Mouse (Mus musculus) limb, embryonic 12.5 days (tissue): Measurements from ENCODE around the gene Map6. TPM values are rescaled to one million over a fixed set of nuclear protein-coding genes. Genes with fewer than 3 reads are reported as not detected.

Source experiments
- ATAC-seq: fragments of 200-750 bp; cut with Nextera tagmentation; 2 replicates; pipeline ENCODE4 v1.8.0; 2017; ENCODE audit warnings: low read depth, moderate TSS enrichment; ENCODE audit not compliant: insufficient number of reproducible peaks, insufficient read depth, low FRiP score, low TSS enrichment
- H3K27ac ChIP-seq: fragments of 300-500 bp; sonication (generic); 2 replicates; pipeline ENCODE4 v1.5.1; 2016; ENCODE audit warnings: mild to moderate bottlenecking, moderate library complexity
- H3K27me3 ChIP-seq: fragments of 300-500 bp; sonication (generic); 2 replicates; pipeline ENCODE4 v1.6.1; 2016; ENCODE audit warnings: mild to moderate bottlenecking, moderate library complexity
- H3K36me3 ChIP-seq: fragments of 300-500 bp; sonication (generic); 2 replicates; pipeline ENCODE4 v1.6.1; 2016; ENCODE audit warnings: mild to moderate bottlenecking, moderate library complexity
- H3K4me1 ChIP-seq: fragments of 300-500 bp; sonication (generic); replicated peaks from 2 replicates; pipeline ENCODE4 v1.6.1; 2016
- H3K4me2 ChIP-seq: fragments of 300-500 bp; sonication (generic); 2 replicates; pipeline ENCODE4 v1.6.1; 2016; ENCODE audit warnings: mild to moderate bottlenecking, moderate library complexity
- H3K4me3 ChIP-seq: fragments of 300-500 bp; sonication (generic); replicated peaks from 2 replicates; pipeline ENCODE4 v1.5.1; 2016; ENCODE audit warnings: mild to moderate bottlenecking
- H3K9ac ChIP-seq: fragments of 300-500 bp; sonication (generic); replicated peaks from 2 replicates; pipeline ENCODE4 v1.6.1; 2016; ENCODE audit warnings: mild to moderate bottlenecking, moderate library complexity
- H3K9me3 ChIP-seq: fragments of 300-500 bp; sonication (generic); 2 replicates; pipeline ENCODE4 v1.6.1; 2016; ENCODE audit warnings: mild to moderate bottlenecking, moderate library complexity
- WGBS: fragments of 180-500 bp; shearing (Covaris S2); methylation state at CpG from one replicate; pipeline ENCODE4 v1.1.7; 2016; 5-methylcytosine and 5-hydroxymethylcytosine counted together
- polyA plus RNA-seq: library from polyadenylated mRNA; unstranded; fragments of >200 nt; fragmentation: Nextera tagmentation; extraction: Ambion mirVana; gene quantifications from 2 replicates; pipeline ENCODE4 v1.2.1, GENCODE M21; 2016

The Map6 gene
- polyA plus RNA-seq, 1 experiment from 2014 or later: 4.4 TPM

GRCm38 (mm10) chr7:99340736-99341135, 73.5 kb downstream of the Map6 start:
- peaks cover 51% of the 10 kb centered on the region for H3K36me3 ChIP-seq
- no peak overlapping the region for H3K27ac ChIP-seq
- no peak overlapping the region for H3K4me3 ChIP-seq
- no peaks in the 10 kb centered on the region for H3K9me3 ChIP-seq
- no peak overlapping the region for H3K4me2 ChIP-seq
- no peak overlapping the region for H3K9ac ChIP-seq
- no peaks in the 10 kb centered on the region for H3K4me1 ChIP-seq
- no peak for ATAC-seq
- 82% methylated on average over 8 of the region's 8 CpGs for WGBS
- H3K27me3 ChIP-seq: no peaks in the 10 kb centered on the region

DNA sequence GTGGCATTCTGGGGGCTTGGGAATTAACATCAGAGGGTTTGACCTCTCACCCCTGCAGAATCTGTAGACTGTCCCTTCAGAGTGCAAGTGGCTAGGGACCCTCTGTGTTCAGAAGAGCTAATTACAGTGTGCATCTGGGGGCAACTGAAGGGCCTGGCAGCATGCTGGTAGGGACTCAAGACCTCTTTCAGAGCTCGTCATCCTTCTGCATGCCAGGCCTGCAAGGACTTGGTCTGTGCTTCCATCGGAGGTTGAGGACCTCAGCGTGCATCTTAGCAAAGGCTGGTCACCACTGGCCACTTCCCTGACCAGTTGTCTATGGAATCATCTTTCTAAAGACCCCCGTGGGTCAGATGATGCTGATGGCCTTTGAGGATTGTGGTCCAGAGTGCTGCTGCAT, 76.3 kb downstream of the Map6 start:
- WGBS: 84% methylated on average over 4 of the region's 4 CpGs
- Histone ChIP-seq H3K4me1 (no peaks in the 10 kb centered on the region; the same call in 1 of the 2 replicates), H3K4me2 (no peak overlapping the region), H3K27ac (no peak overlapping the region), H3K4me3 (no peak overlapping the region), H3K27me3 (no peaks in the 10 kb centered on the region), H3K36me3 (peaks cover 80% of the 10 kb centered on the region), H3K9me3 (no peaks in the 10 kb centered on the region), H3K9ac (no peak overlapping the region)
- ATAC-seq: no peak

- Histone ChIP-seq H3K36me3 (peaks cover 76% of the 10 kb centered on the region), H3K4me3 (no peak overlapping the region), H3K27me3 (no peaks in the 10 kb centered on the region), H3K4me1 (peaks cover 25% of the 10 kb centered on the region), H3K4me2 (no peak overlapping the region), H3K9ac (no peak overlapping the region), H3K9me3 (no peaks in the 10 kb centered on the region), H3K27ac (no peak overlapping the region)
- WGBS: 95% methylated on average over 10 of the region's 10 CpGs
- no peak for ATAC-seq
Measured at GRCm38 (mm10) chr7:99347268-99347667, 80.0 kb downstream of the Map6 start.

GRCm38 (mm10) chr7:99348883-99349282, 81.6 kb downstream of the Map6 start:
- WGBS: 94% methylated on average over 26 of the region's 26 CpGs
- Histone ChIP-seq H3K4me1 (peaks cover 33% of the 10 kb centered on the region), H3K27me3 (no peaks in the 10 kb centered on the region), H3K9me3 (no peaks in the 10 kb centered on the region), H3K4me3 (peak overlapping the region; percentile 12; the same call in 1 of the 2 replicates), H3K27ac (no peak overlapping the region), H3K9ac (0 out of 2 replicates have a peak overlapping the region, but pooled peaks have one; percentile 12), H3K4me2 (peak overlapping the region; percentile 96), H3K36me3 (peaks cover 60% of the 10 kb centered on the region)
- no peak for ATAC-seq

- Histone ChIP-seq H3K4me1 (peaks cover 45% of the 10 kb centered on the region), H3K4me3 (peak overlapping the region; percentile 83), H3K9ac (peak overlapping the region; percentile 98), H3K27me3 (no peaks in the 10 kb centered on the region), H3K9me3 (no peaks in the 10 kb centered on the region), H3K27ac (peak overlapping the region; percentile 99; the same call in 1 of the 2 replicates), H3K36me3 (peaks cover 48% of the 10 kb centered on the region), H3K4me2 (peak overlapping the region; percentile 96)
- WGBS: 77% methylated on average over 9 of the region's 9 CpGs
- no peak for ATAC-seq
Measured at GRCm38 (mm10) chr7:99349782-99350720, 82.8 kb downstream of the Map6 start.

GRCm38 (mm10) chr7:99351104-99351801, 84.0 kb downstream of the Map6 start:
- peak overlapping the region; percentile 98 for H3K9ac ChIP-seq
- peaks cover 36% of the 10 kb centered on the region for H3K36me3 ChIP-seq
- H3K4me2 ChIP-seq: peak overlapping the region; percentile 96
- no peaks in the 10 kb centered on the region for H3K9me3 ChIP-seq
- H3K27me3 ChIP-seq: no peaks in the 10 kb centered on the region
- no peak for ATAC-seq
- peak overlapping the region; percentile 83 for H3K4me3 ChIP-seq
- H3K4me1 ChIP-seq: peaks cover 57% of the 10 kb centered on the region
- peak overlapping the region; percentile 99 for H3K27ac ChIP-seq
- 3% methylated on average over 12 of the region's 12 CpGs for WGBS

DNA sequence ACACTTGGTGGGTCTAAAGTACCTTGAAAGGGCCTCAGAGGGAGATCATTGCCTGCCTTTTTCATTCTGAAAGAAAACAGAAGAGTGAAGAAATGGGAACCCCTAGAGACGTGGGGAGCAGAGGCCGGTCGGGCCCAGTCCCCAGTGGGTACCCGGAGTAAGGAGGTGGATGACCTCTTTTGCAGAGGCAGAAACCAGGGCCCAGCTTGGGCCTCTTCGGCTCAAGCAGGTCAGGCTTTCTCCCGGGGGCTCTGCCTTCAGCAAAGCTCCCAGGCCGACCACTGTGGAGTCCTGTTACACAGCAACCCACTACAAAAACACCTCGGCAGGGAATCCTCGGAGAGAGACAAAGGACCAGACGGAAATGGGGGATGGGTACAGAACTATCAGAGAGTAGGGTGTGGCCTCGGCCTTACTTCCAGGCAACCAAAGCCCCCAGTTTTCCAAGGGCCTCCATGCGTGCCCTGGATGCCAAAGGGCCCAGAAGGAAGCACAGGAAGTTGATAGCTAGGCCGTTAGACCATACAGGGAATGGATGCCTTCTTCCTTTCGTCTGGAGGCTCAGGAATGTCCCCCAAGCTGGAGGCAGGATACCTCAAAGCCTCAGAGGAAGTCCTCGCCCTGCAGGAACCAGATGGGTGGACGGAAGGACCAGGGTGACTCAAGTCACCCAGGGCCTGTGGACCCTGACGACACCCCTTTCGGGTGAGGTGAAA, 84.7 kb downstream of the Map6 start:
- H3K9me3 ChIP-seq: no peaks in the 10 kb centered on the region
- peaks cover 64% of the 10 kb centered on the region for H3K4me1 ChIP-seq
- peak overlapping the region; percentile 83 for H3K4me3 ChIP-seq
- H3K36me3 ChIP-seq: peaks cover 29% of the 10 kb centered on the region
- peak overlapping the region; percentile 99 for H3K27ac ChIP-seq
- H3K27me3 ChIP-seq: no peaks in the 10 kb centered on the region
- ATAC-seq: no peak
- 1% methylated on average over 18 of the region's 18 CpGs for WGBS
- peak overlapping the region; percentile 96 for H3K4me2 ChIP-seq
- H3K9ac ChIP-seq: peak overlapping the region; percentile 98

DNA sequence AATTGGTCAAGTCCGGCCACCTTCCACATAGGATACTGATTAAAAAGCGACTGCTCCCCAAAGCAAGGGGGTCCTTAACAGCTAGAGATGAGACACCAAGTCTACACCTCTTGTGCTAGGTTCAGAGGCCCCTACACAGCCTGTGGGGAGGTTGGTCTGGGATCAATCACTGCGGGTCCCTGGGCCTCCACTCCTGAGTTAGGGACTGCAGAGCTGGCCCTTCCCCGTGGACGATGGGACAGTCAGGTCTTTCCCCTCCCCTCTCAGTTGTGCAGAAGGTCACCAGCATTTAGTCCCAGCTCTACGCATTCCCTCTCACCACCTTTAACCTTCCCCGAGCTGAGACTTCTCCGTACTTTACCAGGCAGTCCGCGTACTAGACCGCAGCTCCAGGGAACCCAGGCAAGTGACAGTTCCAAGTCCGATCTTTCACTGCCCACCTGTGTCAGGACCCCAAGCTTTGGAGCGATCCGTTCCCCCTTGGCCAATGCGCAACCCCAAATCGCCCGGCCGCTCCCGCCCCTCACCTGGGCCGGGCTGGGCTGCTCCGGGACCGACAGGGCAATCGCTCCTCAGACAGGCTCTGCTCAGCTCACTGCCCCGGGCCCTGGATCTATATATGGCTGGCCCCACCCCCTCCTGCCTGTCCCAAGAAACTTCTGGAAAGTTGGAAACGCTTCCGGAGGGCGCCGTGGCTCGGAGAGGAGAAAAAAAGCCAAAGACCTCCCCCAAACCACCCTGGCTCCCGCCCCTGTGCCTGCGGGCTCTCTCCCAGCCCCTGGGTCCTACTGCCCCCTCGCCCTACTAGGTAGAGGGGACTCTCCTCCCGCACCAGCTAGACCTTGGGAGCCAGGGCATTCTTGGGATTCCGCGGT, 85.5 kb downstream of the Map6 start, which contains the start of gene Serpinh1:
Gene Serpinh1, minus strand, starts transcription at position 714 of the 875 bp plus-strand sequence.
- WGBS: 2% methylated on average over 34 of the region's 35 CpGs
- H3K9me3 ChIP-seq: no peaks in the 10 kb centered on the region
- H3K9ac ChIP-seq: peak within 1 kb of the TSS; percentile 98
- peaks cover 21% of the 10 kb centered on the region for H3K36me3 ChIP-seq
- H3K4me2 ChIP-seq: peak within 1 kb of the TSS; percentile 96
- peak; percentile 86 for ATAC-seq
- peaks cover 72% of the 10 kb centered on the region for H3K4me1 ChIP-seq
- H3K27me3 ChIP-seq: no peaks in the 10 kb centered on the region
- H3K4me3 ChIP-seq: peak within 1 kb of the TSS; percentile 83
- peak within 1 kb of the TSS; percentile 99 for H3K27ac ChIP-seq

GRCm38 (mm10) chr7:99355731-99356131, 88.5 kb downstream of the Map6 start:
- WGBS: 3% methylated on average over 7 of the region's 7 CpGs
- Histone ChIP-seq H3K4me2 (peak overlapping the region; percentile 50), H3K9me3 (no peaks in the 10 kb centered on the region), H3K4me1 (peaks cover 66% of the 10 kb centered on the region), H3K9ac (peak overlapping the region; percentile 53), H3K4me3 (peak overlapping the region; percentile 20), H3K27ac (peak overlapping the region; percentile 99), H3K27me3 (no peaks in the 10 kb centered on the region), H3K36me3 (no peaks in the 10 kb centered on the region)
- 0 out of 2 replicates have a peak, but pooled peaks have one; percentile 13 for ATAC-seq
